Mouse (Mus musculus): Measurements from ENCODE around the gene Zfp990.
"Not testable (repeated sequence)": the region's sequence is repeated elsewhere in the genome, so short reads cannot be mapped to it uniquely, and the experiment has no call there.

Gene Zfp990

GRCm38 (mm10) chr4:145510459-145510858 lies at the start of gene Zfp990:
Gene Zfp990 (plus strand): TSS chr4:145510759.
- DNase-seq (ENCODE audit: low spot score), result not testable (repeated sequence)

GRCm38 (mm10) chr4:145463553-145464253 lies 46.9 kb upstream of the Zfp990 start:
- not testable (repeated sequence) for DNase-seq (ENCODE audit: low spot score)

GRCm38 (mm10) chr4:145478128-145478527 lies 32.4 kb upstream of the Zfp990 start:
- no peak for DNase-seq (ENCODE audit: low spot score)

- not testable (repeated sequence) for DNase-seq (ENCODE audit: low spot score)
Measured at GRCm38 (mm10) chr4:145480699-145481098, 29.9 kb upstream of the Zfp990 start.

GRCm38 (mm10) chr4:145489396-145489795 lies 21.2 kb upstream of the Zfp990 start:
- DNase-seq (ENCODE audit: low spot score), result no peak

GRCm38 (mm10) chr4:145492132-145492531 lies 18.4 kb upstream of the Zfp990 start:
- no peak for DNase-seq (ENCODE audit: low spot score)

- DNase-seq (ENCODE audit: low spot score), result not testable (repeated sequence)
Measured at GRCm38 (mm10) chr4:145493316-145493715, 17.2 kb upstream of the Zfp990 start.

- not testable (repeated sequence) for DNase-seq (ENCODE audit: low spot score)
Measured at GRCm38 (mm10) chr4:145514637-145515036, 4.1 kb downstream of the Zfp990 start.

- DNase-seq (ENCODE audit: low spot score), result not testable (repeated sequence)
Measured at GRCm38 (mm10) chr4:145515776-145516565, 5.4 kb downstream of the Zfp990 start.

- DNase-seq (ENCODE audit: low spot score), result not testable (repeated sequence)
Measured at GRCm38 (mm10) chr4:145517391-145517790, 6.8 kb downstream of the Zfp990 start.

- not testable (repeated sequence) for DNase-seq (ENCODE audit: low spot score)
Measured at GRCm38 (mm10) chr4:145543861-145544260, 33.3 kb downstream of the Zfp990 start.

- not testable (repeated sequence) for DNase-seq (ENCODE audit: low spot score)
Measured at GRCm38 (mm10) chr4:145545106-145545505, 34.5 kb downstream of the Zfp990 start.

GRCm38 (mm10) chr4:145545734-145546349 lies 35.3 kb downstream of the Zfp990 start:
- DNase-seq (ENCODE audit: low spot score), result not testable (repeated sequence)

- not testable (repeated sequence) for DNase-seq (ENCODE audit: low spot score)
Measured at GRCm38 (mm10) chr4:145546477-145546876, 35.9 kb downstream of the Zfp990 start.

GRCm38 (mm10) chr4:145556680-145557079 lies 46.1 kb downstream of the Zfp990 start:
- DNase-seq (ENCODE audit: low spot score), result no peak

- no peak for DNase-seq (ENCODE audit: low spot score)
Measured at GRCm38 (mm10) chr4:145559505-145560099, 49.0 kb downstream of the Zfp990 start.

- no peak for DNase-seq (ENCODE audit: low spot score)
Measured at GRCm38 (mm10) chr4:145564111-145564821, 53.7 kb downstream of the Zfp990 start.

- not testable (repeated sequence) for DNase-seq (ENCODE audit: low spot score)
Measured at GRCm38 (mm10) chr4:145570461-145570860, 59.9 kb downstream of the Zfp990 start.

- DNase-seq (ENCODE audit: low spot score), result not testable (repeated sequence)
Measured at GRCm38 (mm10) chr4:145576623-145577022, 66.1 kb downstream of the Zfp990 start.

GRCm38 (mm10) chr4:145580333-145580732 lies 69.8 kb downstream of the Zfp990 start:
- not testable (repeated sequence) for DNase-seq (ENCODE audit: low spot score)

- DNase-seq (ENCODE audit: low spot score), result not testable (repeated sequence)
Measured at GRCm38 (mm10) chr4:145585078-145585477, 74.5 kb downstream of the Zfp990 start, which contains the start of gene Gm13212. Gene Gm13212 (plus strand): TSS chr4:145585166.
